Mouse (Mus musculus) liver, adult 2 months (tissue): Measurements from ENCODE around the gene Gpld1.

Source experiments
- CTCF ChIP-seq: fragments of 200-500 bp; IDR thresholded peaks from 2 replicates; pipeline ENCODE4 v1.5.1; 2011; ENCODE audit warnings: low read depth, low read length, control low read depth
- POLR2A ChIP-seq: fragments of 200-500 bp; IDR thresholded peaks from 2 replicates; pipeline ENCODE4 v1.6.1; 2011; ENCODE audit warnings: low read length, control low read depth; ENCODE audit not compliant: insufficient read depth; ENCODE audit errors: extremely low read depth

GRCm38 (mm10) chr13:24965846-24966201 lies 22.9 kb downstream of the Gpld1 start:
- TF ChIP-seq POLR2A = no peak
- TF ChIP-seq CTCF = no peak
